Mouse (Mus musculus) testis, adult 10 weeks (tissue): Measurements from ENCODE around the gene D3Ertd751e. TPM values are rescaled to one million over a fixed set of nuclear protein-coding genes. Genes with fewer than 3 reads are reported as not detected.

Experiments
- polyA plus RNA-seq: library from polyadenylated mRNA; stranded (reverse); fragments of 350-450 nt; fragmentation: Illumina TruSeq; extraction: RNeasy Lipid Tissue Mini Kit (QIAGEN cat#74804); gene quantifications from one replicate; pipeline ENCODE4 v1.2.3, GENCODE M21; 2014; ENCODE audit warnings: low read depth, low replicate concordance

D3Ertd751e gene
- 45.0 TPM for polyA plus RNA-seq

GRCm38 (mm10) chr3:41742278-41742934 lies at the start of gene D3Ertd751e, which contains the start of gene Sclt1:
Gene D3Ertd751e (plus strand): TSS chr3:41742611.
Gene Sclt1 (minus strand): TSS chr3:41742514.

Other genes with a start within 250 kb of the D3Ertd751e start
- 19.6 TPM for gene Jade1, start 186.9 kb upstream of the D3Ertd751e start, polyA plus RNA-seq
- gene Sclt1, start 97 bp upstream of the D3Ertd751e start, polyA plus RNA-seq, result 494 TPM